25 mouse cellular contexts compared by ENCODE assay signal in the genomic region with DNA sequence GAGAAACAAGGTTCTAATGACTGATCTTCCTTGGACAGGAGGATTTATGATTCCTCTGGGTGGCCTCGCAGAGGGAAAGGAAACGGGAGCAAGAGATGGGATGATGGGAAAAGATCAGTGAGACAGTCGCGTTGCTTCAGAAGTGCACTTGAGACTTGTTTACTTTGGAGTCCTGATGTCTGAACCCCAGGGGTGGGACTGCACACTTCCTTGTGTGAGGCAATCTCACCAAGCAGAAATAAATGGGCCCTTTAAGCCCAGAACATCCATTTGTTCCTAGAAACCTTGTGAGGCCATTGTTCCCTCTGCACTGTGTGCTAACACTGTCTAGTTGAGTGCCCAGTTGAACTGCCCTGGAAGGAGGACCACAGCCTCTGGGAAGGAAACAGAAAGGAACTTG.
DNase-seq lines count a peak whose midpoint lies in the region; ATAC-seq lines count a peak whose summit lies in the region.
"Had no signal": no experiment of that assay in that cellular context is flagged by ENCODE, and none has a peak within 500 bp of the region (broad histone marks: within the 10 kb centered on the region; RNA-seq: fewer than 3 reads in every experiment).

No protein-coding gene starts in this region.

- ATAC-seq in kidney, embryonic 16.5 days (ENCODE audit: low FRiP score, low TSS enrichment) = peak; percentile 40; the same call in 1 of the 2 replicates
- 0 out of 2 replicates have a peak, but pooled peaks have one; percentile 4 for ATAC-seq in megakaryocyte, adult 5-6 weeks (ENCODE audit: poor library complexity, severe bottlenecking)
- ATAC-seq: activated CD4-positive, CD25-positive, alpha-beta regulatory T cell, adult 4 months; forebrain, embryonic 15.5 days; liver, embryonic 12.5 days; midbrain, embryonic 16.5 days had no signal

- H3K4me2 ChIP-seq in kidney, embryonic 16.5 days (replicated peaks; ENCODE audit: low read depth, low read length) = no peak overlapping the region
- H3K4me2 ChIP-seq: embryonic facial prominence, embryonic 15.5 days; forebrain, embryonic 15.5 days; heart, embryonic 15.5 days; hindbrain, embryonic 15.5 days; limb, embryonic 12.5 days; liver, embryonic 12.5 days; lung, embryonic 14.5 days had no signal

- no peak overlapping the region for H3K4me3 ChIP-seq in kidney, embryonic 16.5 days (ENCODE audit: low read length)
- H3K4me3 ChIP-seq: embryonic facial prominence, embryonic 15.5 days; forebrain, embryonic 15.5 days; heart, embryonic 15.5 days; hindbrain, embryonic 15.5 days; limb, embryonic 12.5 days; liver, embryonic 12.5 days; midbrain, embryonic 10.5 days had no signal

- peaks cover 18% of the 10 kb centered on the region for H3K4me1 ChIP-seq in kidney, embryonic 16.5 days (ENCODE audit: insufficient read depth, low read length)
- H3K4me1 ChIP-seq: forebrain, embryonic 15.5 days had no signal

- H3K36me3 ChIP-seq in kidney, embryonic 16.5 days (ENCODE audit: insufficient read depth, low read length) = no peaks in the 10 kb centered on the region
- H3K36me3 ChIP-seq: embryonic facial prominence, embryonic 15.5 days; forebrain, embryonic 15.5 days; heart, embryonic 15.5 days; hindbrain, embryonic 15.5 days; limb, embryonic 12.5 days; liver, embryonic 12.5 days; midbrain, embryonic 10.5 days had no signal

- WGBS in kidney, embryonic 16.5 days = 7% methylated on average over 4 of the region's 4 CpGs

- no peak for DNase-seq in kidney, adult 18-20 months
- DNase-seq in adipocyte (ENCODE audit: low spot score) = peak; percentile 21
- peak; percentile 93 for DNase-seq in fat pad, adult 2 months (ENCODE audit: extremely low read depth, low read depth, low spot score)
- DNase-seq in c-Kit-positive CD71-positive TER-119-positive erythroid progenitor cells, embryonic 14.5 days (ENCODE audit: low spot score) = no peak
- DNase-seq in thymus, postnatal 10 days (ENCODE audit: low spot score in 2 of 2) = no peak
- DNase-seq: adrenal gland, postnatal 14 days; cerebellum, adult 9-10 months; gastrocnemius, postnatal 36 days; heart, postnatal 36 days; kidney, adult 8-10 months; layer of hippocampus, postnatal 36 days; lung, embryonic 14.5 days; right cerebral cortex, adult 18-20 months had no signal

- no peak overlapping the region for H3K9ac ChIP-seq in kidney, embryonic 16.5 days (replicated peaks; ENCODE audit: low read length)
- H3K9ac ChIP-seq: embryonic facial prominence, embryonic 15.5 days; forebrain, embryonic 15.5 days; heart, embryonic 15.5 days; hindbrain, embryonic 15.5 days; limb, embryonic 12.5 days; liver, embryonic 12.5 days; lung, embryonic 14.5 days had no signal

- H3K9me3 ChIP-seq in kidney, embryonic 16.5 days (ENCODE audit: low read length) = no peaks in the 10 kb centered on the region
- H3K9me3 ChIP-seq: embryonic facial prominence, embryonic 15.5 days; forebrain, embryonic 15.5 days; heart, embryonic 15.5 days; hindbrain, embryonic 15.5 days; limb, embryonic 12.5 days; liver, embryonic 12.5 days; midbrain, embryonic 10.5 days had no signal

- no peaks in the 10 kb centered on the region for H3K27me3 ChIP-seq in kidney, embryonic 16.5 days (ENCODE audit: insufficient read depth, low read length)
- H3K27me3 ChIP-seq: embryonic facial prominence, embryonic 15.5 days; forebrain, embryonic 15.5 days; heart, embryonic 15.5 days; hindbrain, embryonic 15.5 days; limb, embryonic 12.5 days; liver, embryonic 12.5 days had no signal

- no peak overlapping the region for H3K27ac ChIP-seq in kidney, embryonic 16.5 days (ENCODE audit: low read length)
- H3K27ac ChIP-seq: forebrain, embryonic 15.5 days; heart, embryonic 15.5 days; hindbrain, embryonic 15.5 days; limb, embryonic 12.5 days; liver, embryonic 12.5 days; midbrain, embryonic 10.5 days; stomach, postnatal 0 days had no signal

Comparison
In these comparisons a context has a peak if more than half of its experiments do, and no peak if none do; other contexts are left out.
1. DNase-seq: peak in adipocyte (single experiment) and fat pad, adult 2 months (single experiment); none in kidney, adult 18-20 months (single experiment), c-Kit-positive CD71-positive TER-119-positive erythroid progenitor cells, embryonic 14.5 days (single experiment) and thymus, postnatal 10 days (0 of 2).